Mouse (Mus musculus): ENCODE measurements at regions not wholly inside any gene's neighbourhood (a gene's known extent, or its start where the extent isn't known, plus 50 kb on each side); places are given as distances from the start of the nearest gene placed in this dataset.

DNA sequence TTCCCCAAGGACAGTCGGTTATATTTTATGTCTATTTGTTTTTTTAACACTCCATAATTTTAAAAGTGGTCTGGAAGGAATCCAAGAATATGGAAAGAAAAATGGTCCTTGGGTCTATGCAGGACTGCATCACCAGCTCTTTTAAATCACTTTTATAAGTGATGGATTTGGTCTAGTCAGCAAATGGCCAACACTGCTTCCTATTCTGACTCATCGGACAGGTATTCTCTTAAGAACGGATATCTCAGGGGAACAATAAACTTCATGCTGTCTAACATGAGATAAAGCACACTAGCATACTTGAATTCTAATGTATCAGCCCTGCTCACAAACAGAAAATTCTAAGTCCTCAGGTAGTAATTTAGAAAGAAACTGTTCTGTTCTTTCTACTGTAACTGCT, 259.8 kb downstream of the Usp25 start:
- TF ChIP-seq CTCF (IDR thresholded peaks at IDR 0.05; ENCODE audit: borderline replicate concordance, insufficient read depth, low read depth, low read length) (no peak), POLR2A (IDR thresholded peaks at IDR 0.05; ENCODE audit: borderline replicate concordance, insufficient read depth, low read length) (no peak)
